Comparison of ENCODE assay signal across 11 mouse cellular contexts in genomic region chr5:27003537-27003936, GRCm38 (mm10).
"Had no signal": no experiment of that assay in that cellular context is flagged by ENCODE, and none has a peak within 500 bp of the region (broad histone marks: within the 10 kb centered on the region; RNA-seq: fewer than 3 reads in every experiment).

No protein-coding gene starts in this region.

- DNase-seq: forebrain, postnatal 0 days; gastrocnemius, postnatal 14 days; gastrocnemius, postnatal 36 days; heart, postnatal 10 days; kidney, adult 18-20 months; kidney, adult 8-10 months; kidney, postnatal 10 days; kidney, postnatal 25 days; kidney, postnatal 4 days; liver; liver, embryonic 13.5 days had no signal
